Mouse (Mus musculus) gastrocnemius, adult 2 months (tissue): Measurements from ENCODE around the gene Scel. TPM values are rescaled to one million over a fixed set of nuclear protein-coding genes. Genes with fewer than 3 reads are reported as not detected.

Experiments used
- DNase-seq: peaks from one replicate; pipeline ENCODE4 v3.0.0; 2022
- H3K27ac ChIP-seq: fragments of 200-600 bp; 2 replicates; pipeline ENCODE4 v1.8.1; 2022; ENCODE audit warnings: mild to moderate bottlenecking
- H3K4me3 ChIP-seq: fragments of 200-600 bp; 2 replicates; pipeline ENCODE4 v1.8.1; 2022; ENCODE audit warnings: mild to moderate bottlenecking, moderate library complexity
- CTCF ChIP-seq: fragments of 200-600 bp; IDR thresholded peaks from 2 replicates; pipeline ENCODE4 v1.8.1; 2022; ENCODE audit warnings: antibody characterized with exemption, mild to moderate bottlenecking, moderate library complexity
- intact Hi-C: fragments of 180-260 bp; cut with DNase I; formaldehyde crosslinking; loops from one replicate; pipeline ENCODE4 v1.15.1; 2025
- total RNA-seq, 2 experiments: library from RNA; stranded (reverse); gene quantifications; 2 replicates each; pipeline ENCODE4 v1.2.3; 2021

Scel gene
- total RNA-seq, 2 experiments from 2014 or later = 0.10 to 0.20 TPM

DNA sequence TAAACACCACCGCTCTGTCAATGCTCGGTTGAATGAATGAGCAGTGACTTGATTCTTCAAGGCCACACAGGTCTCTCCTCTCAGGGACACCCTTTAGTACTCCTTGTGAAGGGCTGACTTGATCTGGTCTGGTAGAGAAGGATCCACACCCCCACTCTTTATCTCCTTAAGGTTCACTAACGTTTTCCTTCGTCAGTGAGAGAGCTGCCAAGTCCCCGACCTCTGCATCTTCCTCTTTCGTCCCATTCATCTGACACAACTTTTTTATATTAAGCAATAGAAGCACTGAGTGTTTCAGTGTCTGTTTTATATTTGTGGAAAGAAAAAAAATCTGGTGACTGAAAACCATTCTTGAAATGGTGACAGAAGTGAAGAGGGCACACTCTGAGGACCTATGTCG lies 31.6 kb upstream of the Scel start:
- DNase-seq = no peak
- no peak overlapping the region for H3K27ac ChIP-seq
- TF ChIP-seq CTCF = no peak
- intact Hi-C loops = loop anchor here (2.0 kb wide), 1 partner anchor 55 kb away; no protein-coding TSS in a partner anchor
- H3K4me3 ChIP-seq = no peak overlapping the region

DNA sequence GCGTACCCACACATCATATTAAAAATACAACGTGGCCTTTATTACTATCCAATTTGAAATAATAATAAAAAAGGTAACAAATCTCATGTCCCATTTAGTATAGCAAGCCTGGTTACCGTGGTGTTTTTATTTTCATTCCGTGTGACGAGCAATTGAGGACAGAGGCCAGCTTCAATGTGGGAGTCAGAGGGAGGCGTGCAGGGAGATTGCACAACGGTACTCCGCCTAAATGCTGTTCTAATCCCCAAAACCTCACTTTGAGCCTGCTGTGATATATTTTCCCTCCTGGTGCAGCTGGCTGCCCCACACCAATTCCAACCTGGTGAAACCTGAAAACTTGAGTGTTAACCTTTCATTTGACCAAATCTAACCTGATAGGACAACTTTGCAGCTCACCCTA lies 27.5 kb upstream of the Scel start:
- TF ChIP-seq CTCF = no peak
- DNase-seq = no peak
- intact Hi-C loops = no loop called here
- Histone ChIP-seq H3K4me3 (no peak overlapping the region), H3K27ac (no peak overlapping the region)

DNA sequence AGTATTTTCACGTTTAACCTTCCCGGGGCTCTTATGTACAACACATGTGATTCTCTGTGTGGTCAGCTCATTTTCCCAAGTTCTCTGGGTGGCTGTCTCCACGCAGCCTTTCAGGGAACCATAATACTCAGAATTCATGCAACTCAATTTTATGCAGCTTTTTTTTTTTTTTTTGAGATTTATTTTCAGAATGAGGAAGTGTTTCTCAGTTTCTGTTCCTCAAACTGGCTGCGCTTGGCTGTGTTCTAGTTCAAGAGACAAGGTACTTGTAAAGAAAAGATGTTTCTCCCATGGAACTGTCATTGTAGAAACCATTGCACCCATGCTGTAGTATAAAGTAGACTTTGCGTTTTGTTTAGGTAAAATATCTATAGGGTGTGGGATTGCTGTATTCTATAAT lies 26.2 kb upstream of the Scel start:
- TF ChIP-seq CTCF = no peak
- H3K27ac ChIP-seq = no peak overlapping the region
- DNase-seq = no peak
- no peak overlapping the region for H3K4me3 ChIP-seq
- intact Hi-C loops = no loop called here

DNA sequence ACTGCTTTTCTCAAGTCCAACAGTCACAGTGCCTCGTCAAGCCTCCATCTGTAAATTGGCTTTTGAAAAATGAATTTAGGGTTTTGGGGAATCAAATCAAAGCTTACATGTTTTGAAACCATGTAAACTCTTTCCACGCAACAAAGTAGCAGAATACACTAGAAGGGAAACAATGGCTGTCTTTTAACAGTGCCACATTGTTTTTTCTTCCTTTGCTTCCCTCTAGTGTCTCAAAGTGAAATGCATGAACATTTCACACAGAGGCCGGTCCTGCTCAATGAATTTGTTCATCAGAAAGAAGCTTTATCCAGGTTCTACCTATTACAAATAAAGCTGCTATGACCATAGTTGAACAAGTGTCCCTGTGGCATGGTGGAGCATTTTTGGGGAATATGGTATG lies 24.5 kb upstream of the Scel start:
- intact Hi-C loops = no loop called here
- H3K27ac ChIP-seq = no peak overlapping the region
- DNase-seq = no peak
- TF ChIP-seq CTCF = peak; percentile 49
- H3K4me3 ChIP-seq = no peak overlapping the region

DNA sequence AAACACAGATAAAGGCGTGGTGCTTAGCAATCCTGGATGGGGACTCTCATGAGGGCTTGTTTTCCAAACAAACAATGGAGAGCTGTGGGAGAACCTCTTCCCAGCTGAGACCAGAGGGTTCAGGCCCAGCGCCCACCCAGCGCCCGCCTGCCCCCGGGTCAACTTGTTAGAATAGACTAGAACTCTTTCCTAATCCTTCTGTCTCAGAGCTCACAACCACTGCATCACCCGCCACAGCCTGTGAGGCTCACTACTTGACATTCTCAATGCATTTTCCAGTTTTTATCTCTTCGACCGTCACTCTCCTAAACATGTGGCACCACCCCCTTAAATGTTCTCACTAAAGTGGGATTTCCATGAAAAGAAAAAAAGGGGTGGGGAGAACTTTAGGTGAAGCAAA lies 14.9 kb upstream of the Scel start:
- no peak for DNase-seq
- TF ChIP-seq CTCF = no peak
- no peak overlapping the region for H3K4me3 ChIP-seq
- no peak overlapping the region for H3K27ac ChIP-seq
- intact Hi-C loops = no loop called here

DNA sequence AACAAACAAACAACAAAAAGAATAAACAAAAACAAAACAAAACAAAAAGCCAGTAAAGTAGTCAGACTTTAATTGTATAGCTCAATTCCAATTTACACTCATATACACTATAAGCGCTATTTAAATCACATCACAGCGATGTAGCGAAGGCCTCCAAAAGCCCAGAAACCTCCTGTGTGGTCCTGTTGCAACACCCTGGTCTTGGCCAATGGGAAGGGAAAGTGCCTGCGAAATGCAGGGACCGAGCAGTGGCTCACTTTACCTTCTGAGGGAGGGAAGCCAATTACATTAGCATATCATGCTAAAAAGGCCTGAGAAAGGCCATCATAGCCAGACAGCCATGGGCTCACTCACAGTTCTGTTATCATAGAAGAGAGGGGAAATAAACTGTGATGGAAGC lies 14.5 kb upstream of the Scel start:
- DNase-seq = no peak
- intact Hi-C loops = no loop called here
- no peak overlapping the region for H3K27ac ChIP-seq
- TF ChIP-seq CTCF = no peak
- no peak overlapping the region for H3K4me3 ChIP-seq

DNA sequence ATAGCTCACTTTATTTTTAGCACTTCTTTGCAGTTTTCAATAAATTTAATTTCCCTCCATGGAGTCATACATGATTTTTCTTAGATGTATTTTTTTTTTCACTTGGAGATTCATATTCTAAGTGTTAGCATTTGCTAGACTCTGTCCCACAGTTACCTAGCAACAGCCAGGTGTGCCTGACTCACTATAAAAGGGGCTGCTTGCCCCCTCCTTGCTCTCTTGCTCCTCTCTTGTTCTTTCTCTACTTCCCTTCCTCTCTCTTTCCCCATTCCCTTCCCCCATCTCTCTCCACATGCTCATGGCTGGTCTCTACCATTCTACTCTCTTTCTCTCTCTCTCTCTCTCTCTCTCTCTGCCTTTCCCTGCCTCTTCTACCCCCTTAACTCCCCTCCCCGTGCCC lies 14.1 kb upstream of the Scel start:
- Histone ChIP-seq H3K4me3 (no peak overlapping the region), H3K27ac (no peak overlapping the region)
- intact Hi-C loops = no loop called here
- TF ChIP-seq CTCF = no peak
- DNase-seq = no peak

DNA sequence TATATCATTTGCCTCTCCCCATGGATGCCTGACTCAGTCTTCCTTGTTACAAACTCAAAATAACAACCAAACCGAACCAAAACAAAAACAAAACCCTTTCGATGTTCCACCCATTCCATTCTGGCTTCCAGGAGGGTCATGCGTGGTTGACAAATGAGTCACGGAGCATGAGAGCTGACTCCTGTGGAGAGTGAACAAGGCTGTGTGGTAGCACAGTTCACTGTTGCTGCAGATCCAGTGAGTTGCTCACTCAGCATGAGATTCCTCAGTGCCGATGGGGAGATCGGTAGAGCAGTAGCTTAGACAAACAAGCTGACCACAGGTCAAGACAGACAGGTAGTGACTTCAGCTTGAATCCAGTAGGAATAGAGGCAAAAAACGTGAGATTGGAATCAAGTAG lies 12.8 kb upstream of the Scel start:
- no peak for TF ChIP-seq CTCF
- intact Hi-C loops = no loop called here
- DNase-seq = peak; percentile 30
- Histone ChIP-seq H3K4me3 (peak overlapping the region; percentile 37), H3K27ac (no peak overlapping the region)

DNA sequence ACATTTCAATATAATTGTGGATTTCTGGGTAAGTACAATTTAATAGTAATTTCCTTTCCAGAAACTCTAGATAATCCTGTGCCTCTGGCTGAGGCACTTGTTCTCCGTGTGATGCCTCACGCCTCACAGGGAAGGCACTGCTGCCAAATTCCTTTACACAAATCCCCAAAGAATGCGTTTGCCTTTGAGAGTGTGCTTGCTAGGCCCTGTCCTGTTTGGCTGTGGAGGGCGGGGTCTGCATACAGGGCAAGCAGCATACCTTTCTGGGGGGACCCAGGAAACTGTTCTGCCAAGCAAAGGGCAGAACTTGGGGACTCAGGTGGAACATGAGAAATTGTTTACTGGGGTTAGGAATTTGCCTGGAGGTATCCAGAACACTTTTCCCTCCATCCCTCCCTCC lies 12.2 kb upstream of the Scel start:
- DNase-seq = no peak
- no peak overlapping the region for H3K4me3 ChIP-seq
- intact Hi-C loops = no loop called here
- no peak overlapping the region for H3K27ac ChIP-seq
- TF ChIP-seq CTCF = no peak

DNA sequence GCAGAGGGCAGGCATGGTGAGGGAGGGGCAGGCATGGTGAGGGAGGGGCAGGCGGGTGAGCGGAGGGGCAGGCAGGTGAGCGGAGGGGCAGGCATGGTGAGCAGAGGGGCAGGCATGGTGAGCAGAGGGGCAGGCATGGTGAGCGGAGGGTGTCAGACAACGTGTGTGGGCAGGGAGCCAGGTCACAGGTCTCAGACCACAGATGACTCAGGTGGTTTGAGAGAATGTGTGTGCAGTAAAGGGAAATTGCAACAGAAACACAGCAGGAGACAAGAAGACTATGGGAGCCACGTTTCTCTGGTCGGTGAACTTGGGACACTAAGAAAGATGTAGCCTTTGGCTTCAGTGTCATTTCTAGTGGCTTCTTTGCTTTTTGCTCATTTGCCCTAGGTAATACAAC lies 8.6 kb upstream of the Scel start:
- no peak for TF ChIP-seq CTCF
- no peak for DNase-seq
- no peak overlapping the region for H3K4me3 ChIP-seq
- intact Hi-C loops = no loop called here
- no peak overlapping the region for H3K27ac ChIP-seq

DNA sequence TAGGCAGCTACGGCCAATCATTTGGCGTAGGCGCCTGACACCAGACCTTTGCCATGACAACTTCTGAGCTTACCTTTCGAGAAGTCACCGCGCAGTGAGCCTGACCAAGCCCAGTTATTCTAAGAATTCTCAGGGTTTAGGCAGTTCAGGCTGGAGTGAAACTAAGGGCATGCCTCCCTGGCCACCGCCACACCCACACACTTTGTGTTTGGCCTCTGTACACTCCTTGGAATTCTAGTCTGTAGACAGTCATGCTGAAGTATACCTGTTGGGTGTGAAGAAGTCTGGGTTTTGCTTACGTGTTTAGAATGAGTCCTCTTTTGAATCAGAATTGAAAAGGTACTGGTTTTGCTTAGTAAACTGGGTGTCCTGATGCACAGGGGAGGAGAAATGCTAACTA lies 3.6 kb upstream of the Scel start:
- H3K27ac ChIP-seq = no peak overlapping the region
- no peak for DNase-seq
- no peak overlapping the region for H3K4me3 ChIP-seq
- intact Hi-C loops = no loop called here
- no peak for TF ChIP-seq CTCF

DNA sequence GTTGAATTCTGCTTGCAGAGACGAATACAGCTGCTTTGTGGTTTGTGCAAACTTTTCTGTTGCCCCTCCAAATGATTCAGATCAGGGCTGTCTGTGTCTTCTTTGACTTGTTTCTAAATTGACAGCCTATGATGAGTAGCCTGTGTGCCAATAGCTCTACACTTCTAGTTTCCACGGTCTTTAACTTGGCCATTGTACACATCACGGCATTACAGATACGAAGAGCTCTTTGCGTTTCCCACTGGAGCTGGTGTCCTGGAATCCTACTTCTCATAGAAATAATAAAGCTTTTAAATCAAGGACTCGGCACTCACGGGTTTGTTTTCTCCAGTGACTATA lies 300 bp downstream of the Scel start:
- DNase-seq = no peak
- H3K4me3 ChIP-seq = 0 out of 2 replicates have a peak overlapping the region, but pooled peaks have one; percentile 9
- H3K27ac ChIP-seq = no peak overlapping the region
- no peak for TF ChIP-seq CTCF
- intact Hi-C loops = no loop called here

DNA sequence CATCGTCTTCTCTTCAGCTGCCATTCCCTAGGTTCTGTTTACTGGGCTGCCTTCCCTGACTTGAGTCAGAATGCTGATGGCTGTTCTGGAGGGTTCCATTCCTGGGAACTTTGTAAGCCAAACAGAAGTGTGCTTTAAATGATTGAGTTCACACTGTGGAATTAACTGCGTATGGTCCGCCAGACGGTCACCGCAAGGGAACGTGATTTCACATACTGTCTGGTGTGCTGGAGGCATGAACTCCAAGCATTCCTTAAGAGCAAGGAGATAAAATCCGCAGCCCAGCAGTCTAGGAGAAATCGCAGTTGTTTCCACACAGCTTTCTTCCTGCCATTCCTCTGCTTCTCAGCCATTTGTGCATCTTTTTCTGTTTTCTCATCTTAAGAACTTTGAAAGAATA lies 2.3 kb downstream of the Scel start:
- TF ChIP-seq CTCF = no peak

DNA sequence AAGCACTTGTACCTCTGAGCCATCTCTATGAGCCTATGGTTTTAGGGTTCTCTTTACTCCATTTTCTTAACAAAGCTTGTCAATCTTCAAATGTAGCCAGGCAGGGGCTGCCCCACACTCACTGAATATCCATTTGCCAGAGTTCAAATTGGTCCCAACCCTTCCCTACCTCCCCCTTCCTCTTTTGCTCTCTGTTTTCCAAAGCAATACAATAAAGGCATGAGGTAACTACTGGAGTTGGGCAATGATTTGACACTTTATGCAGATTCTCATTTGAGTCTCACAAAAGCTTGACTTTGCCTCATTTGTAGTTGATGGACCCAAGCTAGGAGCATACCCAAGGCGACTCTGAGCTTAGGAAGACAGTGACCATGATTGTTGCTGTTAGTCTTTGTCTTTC lies 13.1 kb downstream of the Scel start:
- no peak for TF ChIP-seq CTCF
- intact Hi-C loops = no loop called here
- no peak for DNase-seq
- no peak overlapping the region for H3K27ac ChIP-seq
- H3K4me3 ChIP-seq = no peak overlapping the region

More for the DNA sequence above, 2.3 kb downstream of the Scel start:
- Histone ChIP-seq H3K27ac (no peak overlapping the region), H3K4me3 (no peak overlapping the region)
- intact Hi-C loops = no loop called here
- DNase-seq = no peak

DNA sequence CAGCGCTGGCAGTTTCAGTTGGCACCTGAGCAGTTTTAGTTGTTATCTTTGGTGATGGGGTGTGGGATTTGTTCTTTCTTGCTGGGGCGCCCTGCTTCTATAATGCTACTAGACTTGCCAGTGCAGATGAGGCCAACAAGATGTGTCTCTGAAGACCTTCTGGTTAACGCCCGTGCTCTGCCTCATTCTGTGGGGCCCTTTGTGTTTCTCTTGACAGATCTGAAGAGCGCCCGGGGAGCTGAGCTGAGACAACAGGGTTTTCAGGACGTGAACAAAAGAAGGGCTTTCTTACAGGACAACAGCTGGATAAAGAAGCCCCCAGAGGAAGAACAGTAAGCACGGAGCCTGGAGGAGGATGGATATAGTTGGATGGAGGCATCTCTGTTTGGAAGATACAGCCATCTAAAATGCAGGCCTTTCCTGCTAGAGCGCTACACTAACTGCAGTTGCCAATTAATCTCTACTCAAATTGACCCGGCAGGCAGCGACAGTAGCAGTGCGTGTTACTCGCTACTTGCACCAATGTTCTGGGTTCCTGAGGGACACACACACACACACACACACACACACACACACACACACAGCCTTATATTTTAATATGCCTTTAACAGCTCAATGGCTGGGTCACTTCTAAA lies 16.7 kb downstream of the Scel start:
- H3K4me3 ChIP-seq = no peak overlapping the region
- TF ChIP-seq CTCF = no peak
- H3K27ac ChIP-seq = no peak overlapping the region
- DNase-seq = no peak
- intact Hi-C loops = no loop called here
